Mouse (Mus musculus): ENCODE measurements around the gene Hist1h3i.
"Not testable (repeated sequence)": the region's sequence is repeated elsewhere in the genome, so short reads cannot be mapped to it uniquely, and the experiment has no call there.

The Hist1h3i gene

GRCm38 (mm10) chr13:21782361-21783254 lies 562 bp downstream of the Hist1h3i start:
- DNase-seq (ENCODE audit: low read depth, low spot score): peak; percentile 67

- DNase-seq (ENCODE audit: low read depth, low spot score): no peak
Measured at GRCm38 (mm10) chr13:21781639-21782038, 1.5 kb downstream of the Hist1h3i start.

GRCm38 (mm10) chr13:21781021-21781555 lies 2.1 kb downstream of the Hist1h3i start:
- DNase-seq (ENCODE audit: low read depth, low spot score): no peak

- DNase-seq (ENCODE audit: low read depth, low spot score): peak; percentile 86
Measured at GRCm38 (mm10) chr13:21779767-21780731, 3.1 kb downstream of the Hist1h3i start, which contains the start of gene Hist1h1b. Gene Hist1h1b, minus strand, starts transcription at chr13:21780625.

- peak; percentile 90 for DNase-seq (ENCODE audit: low read depth, low spot score)
Measured at GRCm38 (mm10) chr13:21778814-21779766, 4.1 kb downstream of the Hist1h3i start.

- no peak for DNase-seq (ENCODE audit: low read depth, low spot score)
Measured at GRCm38 (mm10) chr13:21755707-21756106, 27.5 kb downstream of the Hist1h3i start.

GRCm38 (mm10) chr13:21754294-21755001 lies 28.7 kb downstream of the Hist1h3i start:
- DNase-seq (ENCODE audit: low read depth, low spot score): not testable (repeated sequence)

GRCm38 (mm10) chr13:21753524-21754285 lies 29.5 kb downstream of the Hist1h3i start, which contains the start of the genes Hist1h2ak and Hist1h2bn:
Gene Hist1h2ak, minus strand, starts transcription at chr13:21753827.
Gene Hist1h2bn, plus strand, starts transcription at chr13:21754123.
- peak; percentile 96 for DNase-seq (ENCODE audit: low read depth, low spot score)

- peak; percentile 52 for DNase-seq (ENCODE audit: low read depth, low spot score)
Measured at GRCm38 (mm10) chr13:21753051-21753523, 30.1 kb downstream of the Hist1h3i start.

GRCm38 (mm10) chr13:21752356-21752755 lies 30.8 kb downstream of the Hist1h3i start:
- no peak for DNase-seq (ENCODE audit: low read depth, low spot score)

GRCm38 (mm10) chr13:21751827-21752226 lies 31.3 kb downstream of the Hist1h3i start:
- no peak for DNase-seq (ENCODE audit: low read depth, low spot score)

- no peak for DNase-seq (ENCODE audit: low read depth, low spot score)
Measured at GRCm38 (mm10) chr13:21751417-21751816, 31.8 kb downstream of the Hist1h3i start.

GRCm38 (mm10) chr13:21750159-21751017 lies 32.8 kb downstream of the Hist1h3i start, which contains the start of gene Hist1h4k:
Gene Hist1h4k, minus strand, starts transcription at chr13:21750505.
- DNase-seq (ENCODE audit: low read depth, low spot score): peak; percentile 93

- peak; percentile 62 for DNase-seq (ENCODE audit: low read depth, low spot score)
Measured at GRCm38 (mm10) chr13:21749387-21750158, 33.6 kb downstream of the Hist1h3i start.

GRCm38 (mm10) chr13:21745006-21745405 lies 38.2 kb downstream of the Hist1h3i start:
- no peak for DNase-seq (ENCODE audit: low read depth, low spot score)

- DNase-seq (ENCODE audit: low read depth, low spot score): peak; percentile 92
Measured at GRCm38 (mm10) chr13:21734906-21735767, 48.0 kb downstream of the Hist1h3i start, which contains the start of gene Hist1h4j. Gene Hist1h4j, plus strand, starts transcription at chr13:21735064.
